Mouse (Mus musculus) large intestine, adult 2 months (tissue): ENCODE measurements around the gene Tspan4. TPM values are rescaled to one million over a fixed set of nuclear protein-coding genes. Genes with fewer than 3 reads are reported as not detected.

ENCODE experiments used
- DNase-seq: peaks from one replicate; pipeline ENCODE4 v3.0.0-alpha.2; 2012; ENCODE audit warnings: low read depth, low spot score
- WGBS: fragments of 180-500 bp; shearing (Covaris S2); methylation state at CpG from one replicate; pipeline ENCODE4 v1.1.7; 2018; 5-methylcytosine and 5-hydroxymethylcytosine counted together
- polyA plus RNA-seq: library from polyadenylated mRNA; depleted of rRNA; stranded (reverse); fragments of >200 nt; gene quantifications from 2 replicates; pipeline ENCODE4 v1.2.3, GENCODE M21; 2012

Tspan4 gene
- polyA plus RNA-seq, 1 experiment, result 21.6 TPM

- WGBS, result 80% methylated on average over 5 of the region's 5 CpGs
- DNase-seq, result no peak
Observed at GRCm38 (mm10) chr7:141492738-141493137, 17.7 kb downstream of the Tspan4 start.

- DNase-seq, result no peak
- 89% methylated on average over 1 of the region's 1 CpGs for WGBS
Observed at GRCm38 (mm10) chr7:141493729-141494128, 18.7 kb downstream of the Tspan4 start.

- 88% methylated on average over 2 of the region's 2 CpGs for WGBS
- no peak for DNase-seq
Observed at GRCm38 (mm10) chr7:141495379-141495778, 20.3 kb downstream of the Tspan4 start.

GRCm38 (mm10) chr7:141495940-141496339, 20.9 kb downstream of the Tspan4 start:
- DNase-seq, result no peak
- WGBS, result 79% methylated on average over 4 of the region's 4 CpGs

- WGBS, result 84% methylated on average over 3 of the region's 3 CpGs
Observed at GRCm38 (mm10) chr7:141497600-141497999, 22.6 kb downstream of the Tspan4 start.

GRCm38 (mm10) chr7:141501820-141502555, 26.9 kb downstream of the Tspan4 start:
- 87% methylated on average over 7 of the region's 7 CpGs for WGBS
- DNase-seq, result no peak

More at GRCm38 (mm10) chr7:141497600-141497999, 22.6 kb downstream of the Tspan4 start:
- no peak for DNase-seq

- DNase-seq, result no peak
- WGBS, result 94% methylated on average over 5 of the region's 5 CpGs
Observed at GRCm38 (mm10) chr7:141502556-141502905, 27.5 kb downstream of the Tspan4 start.

- DNase-seq, result no peak
- WGBS, result 93% methylated on average over 2 of the region's 2 CpGs
Observed at GRCm38 (mm10) chr7:141506278-141506677, 31.2 kb downstream of the Tspan4 start.

- no peak for DNase-seq
Observed at GRCm38 (mm10) chr7:141508160-141508559, 33.1 kb downstream of the Tspan4 start.

- 93% methylated on average over 5 of the region's 5 CpGs for WGBS
- DNase-seq, result no peak
Observed at GRCm38 (mm10) chr7:141510196-141510595, 35.2 kb downstream of the Tspan4 start.

- WGBS, result 85% methylated on average over 8 of the region's 8 CpGs
- no peak for DNase-seq
Observed at GRCm38 (mm10) chr7:141510681-141511191, 35.7 kb downstream of the Tspan4 start.

GRCm38 (mm10) chr7:141517638-141518037, 42.6 kb downstream of the Tspan4 start:
- WGBS, result 86% methylated on average over 4 of the region's 4 CpGs
- DNase-seq, result no peak

- DNase-seq, result no peak
- 93% methylated on average over 5 of the region's 5 CpGs for WGBS
Observed at GRCm38 (mm10) chr7:141518296-141518695, 43.3 kb downstream of the Tspan4 start.

- DNase-seq, result no peak
- WGBS, result 87% methylated on average over 3 of the region's 3 CpGs
Observed at GRCm38 (mm10) chr7:141518926-141519325, 43.9 kb downstream of the Tspan4 start.

- DNase-seq, result no peak
- 72% methylated on average over 1 of the region's 1 CpGs for WGBS
Observed at GRCm38 (mm10) chr7:141519795-141520194, 44.8 kb downstream of the Tspan4 start.

GRCm38 (mm10) chr7:141523007-141523406, 48.0 kb downstream of the Tspan4 start:
- no peak for DNase-seq
- WGBS, result 73% methylated on average over 4 of the region's 4 CpGs

- WGBS, result 86% methylated on average over 4 of the region's 4 CpGs
- DNase-seq, result no peak
Observed at GRCm38 (mm10) chr7:141524271-141524670, 49.2 kb downstream of the Tspan4 start.

GRCm38 (mm10) chr7:141524760-141525579, 49.9 kb downstream of the Tspan4 start:
- no peak for DNase-seq
- WGBS, result 56% methylated on average over 6 of the region's 6 CpGs

GRCm38 (mm10) chr7:141525580-141525925, 50.5 kb downstream of the Tspan4 start:
- DNase-seq, result no peak
- 87% methylated on average over 4 of the region's 4 CpGs for WGBS

- no peak for DNase-seq
- 31% methylated on average over 1 of the region's 1 CpGs for WGBS
Observed at GRCm38 (mm10) chr7:141535570-141535969, 60.5 kb downstream of the Tspan4 start.
